ENCODE assay signal across 8 mouse cellular contexts in genomic region chr12:86024426-86024825, GRCm38 (mm10). TPM values are rescaled to one million over a fixed set of nuclear protein-coding genes. Genes with fewer than 3 reads are reported as not detected.
DNase-seq lines count a peak whose midpoint lies in the region; ATAC-seq lines count a peak whose summit lies in the region.

No protein-coding gene starts in this region.

- no peak for ATAC-seq in forebrain, embryonic 14.5 days
- ATAC-seq in forebrain, embryonic 11.5 days (replicated peaks; ENCODE audit: low FRiP score): no peak
- ATAC-seq in liver, embryonic 12.5 days: no peak

- H3K9ac ChIP-seq in forebrain, embryonic 14.5 days (ENCODE audit: low read length): no peak overlapping the region
- H3K9ac ChIP-seq in forebrain, embryonic 11.5 days (ENCODE audit: low read length): no peak overlapping the region
- no peak overlapping the region for H3K9ac ChIP-seq in liver, embryonic 12.5 days

- H3K4me3 ChIP-seq in forebrain, embryonic 14.5 days (ENCODE audit: low read depth, low read length): no peak overlapping the region
- no peak overlapping the region for H3K4me3 ChIP-seq in forebrain, embryonic 11.5 days (ENCODE audit: low read depth, low read length)
- no peak overlapping the region for H3K4me3 ChIP-seq in liver, embryonic 12.5 days
- no peak overlapping the region for H3K4me3 ChIP-seq in limb, embryonic 10.5 days

- peak; percentile 49 for DNase-seq in forebrain, embryonic 14.5 days (ENCODE audit: low spot score)
- no peak for DNase-seq in forebrain, embryonic 11.5 days (ENCODE audit: low spot score)
- DNase-seq in liver: peak; percentile 26
- peak; percentile 59 for DNase-seq in adrenal gland, postnatal 14 days
- DNase-seq in limb, embryonic 10.5 days (ENCODE audit: low spot score): peak; percentile 56
- no peak for DNase-seq in spleen, adult 12 weeks (ENCODE audit: low spot score)
- no peak for DNase-seq in frontal cortex, postnatal 25 days (ENCODE audit: low spot score in 2 of 2)

- H3K27me3 ChIP-seq in forebrain, embryonic 14.5 days (replicated peaks; ENCODE audit: control insufficient read depth, insufficient read depth, low read length): no peaks in the 10 kb centered on the region
- H3K27me3 ChIP-seq in forebrain, embryonic 11.5 days (ENCODE audit: control insufficient read depth, insufficient read depth, low read length): no peaks in the 10 kb centered on the region
- H3K27me3 ChIP-seq in liver, embryonic 12.5 days (replicated peaks): no peaks in the 10 kb centered on the region
- no peaks in the 10 kb centered on the region for H3K27me3 ChIP-seq in limb, embryonic 10.5 days (ENCODE audit: low read depth, poor library complexity, severe bottlenecking)

- H3K9me3 ChIP-seq in forebrain, embryonic 14.5 days (replicated peaks; ENCODE audit: control insufficient read depth, low read length): no peaks in the 10 kb centered on the region
- no peaks in the 10 kb centered on the region for H3K9me3 ChIP-seq in forebrain, embryonic 11.5 days (ENCODE audit: control insufficient read depth, low read length)
- no peaks in the 10 kb centered on the region for H3K9me3 ChIP-seq in liver, embryonic 12.5 days (replicated peaks)
- no peaks in the 10 kb centered on the region for H3K9me3 ChIP-seq in limb, embryonic 10.5 days (replicated peaks)

- WGBS in forebrain, embryonic 14.5 days: 37% methylated on average over 4 of the region's 4 CpGs
- 57% methylated on average over 4 of the region's 4 CpGs for WGBS in forebrain, embryonic 11.5 days
- 61% methylated on average over 4 of the region's 4 CpGs for WGBS in liver, embryonic 12.5 days (ENCODE audit: insufficient replicate concordance)
- WGBS in limb, embryonic 10.5 days: 58% methylated on average over 4 of the region's 4 CpGs

- H3K36me3 ChIP-seq in forebrain, embryonic 14.5 days (ENCODE audit: control insufficient read depth, insufficient read depth, low read length): no peaks in the 10 kb centered on the region
- H3K36me3 ChIP-seq in forebrain, embryonic 11.5 days (ENCODE audit: control insufficient read depth, insufficient read depth, low read length): no peaks in the 10 kb centered on the region
- H3K36me3 ChIP-seq in liver, embryonic 12.5 days: 0 out of 2 replicates have a peak, but pooled peaks cover 4% of the 10 kb centered on the region
- 0 out of 2 replicates have a peak, but pooled peaks cover 6% of the 10 kb centered on the region for H3K36me3 ChIP-seq in limb, embryonic 10.5 days

- H3K27ac ChIP-seq in forebrain, embryonic 14.5 days (ENCODE audit: low read depth, low read length): no peak overlapping the region
- H3K27ac ChIP-seq in forebrain, embryonic 11.5 days (ENCODE audit: low read depth, low read length): no peak overlapping the region
- no peak overlapping the region for H3K27ac ChIP-seq in liver, embryonic 12.5 days
- H3K27ac ChIP-seq in limb, embryonic 10.5 days: peak overlapping the region; percentile 70; the same call in 1 of the 2 replicates

- H3K4me2 ChIP-seq in forebrain, embryonic 14.5 days (ENCODE audit: low read length): no peak overlapping the region
- H3K4me2 ChIP-seq in forebrain, embryonic 11.5 days (ENCODE audit: low read depth, low read length, severe bottlenecking): no peak overlapping the region
- H3K4me2 ChIP-seq in liver, embryonic 12.5 days: no peak overlapping the region

- H3K4me1 ChIP-seq in forebrain, embryonic 14.5 days (ENCODE audit: control insufficient read depth, insufficient read depth, low read length): peaks cover 4% of the 10 kb centered on the region; the same call in 1 of the 2 replicates
- 0 out of 2 replicates have a peak, but pooled peaks cover 2% of the 10 kb centered on the region for H3K4me1 ChIP-seq in forebrain, embryonic 11.5 days (replicated peaks; ENCODE audit: control insufficient read depth, insufficient read depth, low read length)
- H3K4me1 ChIP-seq in liver, embryonic 12.5 days: no peaks in the 10 kb centered on the region
- peaks cover 36% of the 10 kb centered on the region for H3K4me1 ChIP-seq in limb, embryonic 10.5 days

RNA-seq across cellular contexts. Expression of gene Tgfb3, which starts 54.4 kb away (rescaled TPM):
- 4.0 and 5.1 TPM in 2 replicates for polyA plus RNA-seq in forebrain, embryonic 14.5 days (2014; fragmentation: Nextera tagmentation; extraction: Ambion mirVana)
- 5.1 and 5.7 TPM in 2 replicates for polyA plus RNA-seq in forebrain, embryonic 11.5 days (2014; fragmentation: Nextera tagmentation; extraction: Ambion mirVana)
- 6.1 and 9.9 TPM in 2 replicates for polyA plus RNA-seq in liver, embryonic 12.5 days (2016; fragmentation: Nextera tagmentation; extraction: Ambion mirVana)
- total RNA-seq in adrenal gland, postnatal 14 days (2021): 11.3 and 13.2 TPM in 2 replicates
- polyA plus RNA-seq in limb, embryonic 10.5 days (2016; fragmentation: Nextera tagmentation; extraction: Ambion mirVana): 15.7 and 24.3 TPM in 2 replicates

RNA-seq across cellular contexts. Expression of gene Ift43, which starts 57.9 kb away (rescaled TPM):
- polyA plus RNA-seq in forebrain, embryonic 14.5 days (2014; fragmentation: Nextera tagmentation; extraction: Ambion mirVana): 73.7 and 82.0 TPM in 2 replicates
- polyA plus RNA-seq in forebrain, embryonic 11.5 days (2014; fragmentation: Nextera tagmentation; extraction: Ambion mirVana): 80.9 and 89.3 TPM in 2 replicates
- polyA plus RNA-seq in liver, embryonic 12.5 days (2016; fragmentation: Nextera tagmentation; extraction: Ambion mirVana): 12.3 and 12.9 TPM in 2 replicates
- 23.3 and 25.3 TPM in 2 replicates for total RNA-seq in adrenal gland, postnatal 14 days (2021)
- polyA plus RNA-seq in limb, embryonic 10.5 days (2016; fragmentation: Nextera tagmentation; extraction: Ambion mirVana): 61.2 and 71.6 TPM in 2 replicates

Comparison
In these comparisons a context has a peak if more than half of its experiments do, and no peak if none do; other contexts are left out.
1. DNase-seq: peak in forebrain, embryonic 14.5 days (single experiment), liver (single experiment), adrenal gland, postnatal 14 days (single experiment) and limb, embryonic 10.5 days (single experiment); none in forebrain, embryonic 11.5 days (single experiment), spleen, adult 12 weeks (single experiment) and frontal cortex, postnatal 25 days (0 of 2).